Mouse (Mus musculus) embryo, embryonic 10.5 days (tissue): ENCODE data around the gene Mtcl1.

ENCODE experiments used
- DNase-seq: peaks from one replicate; pipeline ENCODE4 v3.0.0-alpha.2; 2015; ENCODE audit warnings: low spot score

Gene Mtcl1

GRCm38 (mm10) chr17:66407833-66408232, 41.7 kb downstream of the Mtcl1 start:
- DNase-seq = no peak

- DNase-seq = no peak
These were observed 43.9 kb downstream of the Mtcl1 start for GRCm38 (mm10) chr17:66405601-66406000.

GRCm38 (mm10) chr17:66404883-66405590, 44.5 kb downstream of the Mtcl1 start:
- peak; percentile 71 for DNase-seq

GRCm38 (mm10) chr17:66402791-66403470, 46.6 kb downstream of the Mtcl1 start:
- DNase-seq = peak; percentile 53

GRCm38 (mm10) chr17:66401596-66402265, 47.8 kb downstream of the Mtcl1 start:
- DNase-seq = peak; percentile 24

DNA sequence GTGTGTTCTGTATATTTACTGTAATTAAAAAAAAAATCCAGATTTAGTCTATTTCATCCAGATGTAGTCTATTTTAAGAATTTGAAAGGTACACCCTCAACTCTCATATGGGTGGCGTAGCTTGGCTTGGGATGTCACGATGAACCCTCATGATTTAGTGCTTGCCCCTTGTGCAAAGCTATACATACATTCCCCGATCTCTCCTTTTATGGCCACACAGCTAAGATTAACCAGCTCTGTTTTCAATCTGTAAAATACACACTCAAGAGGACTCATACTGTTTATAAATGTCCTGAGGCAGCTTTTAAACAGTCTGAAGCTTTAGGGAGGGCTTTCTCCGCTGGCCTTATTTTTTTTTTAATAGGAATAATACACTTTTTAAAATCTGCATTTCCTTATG, 49.8 kb downstream of the Mtcl1 start:
- DNase-seq = no peak

DNA sequence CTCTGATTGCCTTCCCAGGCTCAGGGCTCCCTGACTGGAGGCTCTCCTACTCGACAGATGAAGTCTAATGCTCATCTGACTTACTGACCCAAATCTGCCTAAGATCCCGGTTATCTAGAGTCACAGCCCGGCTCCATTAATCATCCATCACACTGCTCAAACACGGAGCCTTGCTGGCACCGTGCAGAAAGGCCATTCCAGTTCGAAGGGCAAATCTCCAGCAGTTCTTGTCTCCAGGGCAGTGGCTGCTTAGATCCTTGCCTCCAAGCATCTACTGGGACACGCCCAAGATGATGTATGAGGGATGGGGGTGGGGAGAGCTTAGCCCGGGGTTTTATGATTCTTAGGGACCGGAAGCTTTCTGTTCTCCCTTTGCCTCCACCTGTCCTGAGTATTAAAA, 55.0 kb downstream of the Mtcl1 start:
- no peak for DNase-seq

DNA sequence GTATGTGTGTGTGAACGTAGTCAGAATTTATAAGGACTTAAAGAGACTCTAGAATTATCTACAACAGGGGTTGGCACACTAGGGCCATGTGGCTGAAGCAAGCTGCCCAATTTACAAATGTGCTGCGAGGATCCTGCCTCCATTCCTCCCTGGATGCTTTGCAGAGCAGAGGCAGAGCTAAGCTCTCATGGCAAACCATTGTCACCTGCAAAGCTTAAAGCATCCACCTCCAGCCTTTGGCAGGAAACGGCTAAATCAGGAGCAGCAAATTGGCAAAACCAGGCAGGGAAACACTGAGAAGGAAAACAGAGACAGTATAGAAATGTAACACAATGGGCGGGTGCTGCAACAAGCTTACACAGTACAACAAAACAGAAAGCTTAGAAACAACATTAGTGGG, 61.2 kb downstream of the Mtcl1 start:
- no peak for DNase-seq

DNA sequence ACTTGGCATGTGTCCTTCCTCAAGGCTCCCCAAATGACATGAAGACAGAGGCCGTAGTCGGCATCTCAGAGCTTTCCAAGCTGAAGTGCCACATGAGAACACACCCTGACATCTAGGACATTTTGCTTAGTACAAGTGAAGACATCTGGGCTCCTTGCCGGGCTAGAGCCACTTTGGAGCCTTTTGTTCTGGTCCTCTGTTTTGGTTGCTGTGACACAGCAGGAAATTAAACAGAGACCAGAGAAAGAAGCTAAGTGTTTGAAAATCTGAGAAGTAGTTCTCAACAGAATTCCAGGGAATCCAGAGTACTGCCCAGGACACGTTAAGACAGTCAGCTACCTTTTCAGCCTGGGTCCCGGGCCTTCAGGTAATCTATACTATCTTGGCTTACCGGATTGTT, 68.2 kb downstream of the Mtcl1 start:
- DNase-seq = no peak

- DNase-seq = no peak
These were observed 69.4 kb downstream of the Mtcl1 start for GRCm38 (mm10) chr17:66379900-66380857.

DNA sequence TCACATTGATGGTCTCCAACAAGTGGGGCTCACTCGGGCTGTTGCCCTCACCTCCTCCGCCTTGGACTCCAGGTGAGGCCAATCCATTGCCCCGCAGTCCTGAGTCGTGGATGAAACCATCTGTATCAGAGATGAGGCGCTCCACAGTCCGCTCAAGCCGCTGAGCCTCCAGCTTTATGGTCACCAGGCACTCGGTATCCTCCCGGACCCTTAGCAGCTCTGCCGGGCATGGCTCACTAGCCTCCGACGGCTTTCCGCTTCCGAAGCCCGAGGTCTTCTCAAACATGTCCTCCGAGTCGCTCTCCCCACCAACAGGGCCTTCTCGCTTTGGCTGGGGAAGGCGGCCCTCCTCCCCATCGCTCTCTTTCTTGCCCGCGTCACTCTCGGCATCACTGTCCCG, 70.2 kb downstream of the Mtcl1 start:
- DNase-seq = no peak

GRCm38 (mm10) chr17:66378127-66378526, 71.4 kb downstream of the Mtcl1 start:
- DNase-seq = no peak

GRCm38 (mm10) chr17:66374633-66375272, 74.8 kb downstream of the Mtcl1 start:
- peak; percentile 22 for DNase-seq

DNA sequence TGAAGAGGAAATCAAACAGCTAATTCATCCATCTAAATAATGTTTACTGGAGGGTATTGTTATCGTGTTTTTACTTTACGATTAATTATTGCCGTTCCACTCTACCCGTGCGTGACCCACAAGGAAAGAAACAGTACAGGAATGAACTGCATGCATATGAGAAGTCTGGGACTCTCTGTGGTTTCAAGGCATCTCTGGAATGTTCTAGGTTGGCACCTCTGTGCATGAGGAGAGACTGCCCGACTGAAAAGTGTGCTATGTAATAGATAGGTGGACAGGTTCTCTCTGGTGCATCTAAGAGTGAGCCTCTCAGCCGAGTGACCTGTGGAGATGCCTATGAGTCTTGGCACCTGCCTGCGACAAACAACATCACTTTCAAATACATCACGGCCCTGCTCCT, 78.7 kb downstream of the Mtcl1 start:
- DNase-seq = no peak

- no peak for DNase-seq
These were observed 79.8 kb downstream of the Mtcl1 start for GRCm38 (mm10) chr17:66369777-66370176.

- DNase-seq = no peak
These were observed 81.4 kb downstream of the Mtcl1 start for GRCm38 (mm10) chr17:66368127-66368526.

GRCm38 (mm10) chr17:66365664-66366063, 83.9 kb downstream of the Mtcl1 start:
- no peak for DNase-seq

GRCm38 (mm10) chr17:66365293-66365642, 84.3 kb downstream of the Mtcl1 start:
- DNase-seq = no peak

DNA sequence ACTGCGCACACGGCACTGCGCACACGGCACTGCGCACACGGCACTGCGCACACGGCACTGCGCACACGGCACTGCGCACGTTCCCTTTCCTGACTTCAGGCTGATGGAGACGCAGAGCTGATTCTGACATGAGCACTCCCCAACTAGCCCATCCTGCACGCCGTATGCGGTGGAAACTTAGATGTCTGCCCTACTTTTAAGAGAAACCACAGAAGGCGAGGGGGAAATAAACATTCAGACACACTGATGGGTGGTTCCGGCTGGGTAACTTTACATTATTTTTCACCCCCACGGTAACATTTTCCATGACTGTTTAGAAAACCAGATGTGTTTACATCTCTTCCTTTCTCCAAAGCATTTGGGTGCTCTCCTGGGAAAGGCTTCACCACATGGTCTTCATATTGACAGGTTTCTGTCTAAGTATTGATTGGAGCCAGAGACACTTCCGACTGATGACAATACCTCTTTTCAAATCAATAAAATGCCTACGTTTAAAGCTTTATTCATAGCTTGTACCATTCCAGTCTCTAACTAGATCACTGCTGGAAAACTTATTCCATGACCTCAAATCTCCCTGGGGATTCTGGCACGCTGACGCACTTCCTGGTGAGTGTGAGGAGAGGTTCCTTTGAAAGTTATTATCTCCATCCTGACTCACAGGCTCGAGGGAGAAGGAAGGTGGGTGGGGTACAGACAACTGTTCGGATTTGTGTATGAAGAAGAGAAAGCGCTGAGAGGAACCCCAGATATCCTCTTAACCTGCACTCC, 84.8 kb downstream of the Mtcl1 start:
- DNase-seq = no peak

DNA sequence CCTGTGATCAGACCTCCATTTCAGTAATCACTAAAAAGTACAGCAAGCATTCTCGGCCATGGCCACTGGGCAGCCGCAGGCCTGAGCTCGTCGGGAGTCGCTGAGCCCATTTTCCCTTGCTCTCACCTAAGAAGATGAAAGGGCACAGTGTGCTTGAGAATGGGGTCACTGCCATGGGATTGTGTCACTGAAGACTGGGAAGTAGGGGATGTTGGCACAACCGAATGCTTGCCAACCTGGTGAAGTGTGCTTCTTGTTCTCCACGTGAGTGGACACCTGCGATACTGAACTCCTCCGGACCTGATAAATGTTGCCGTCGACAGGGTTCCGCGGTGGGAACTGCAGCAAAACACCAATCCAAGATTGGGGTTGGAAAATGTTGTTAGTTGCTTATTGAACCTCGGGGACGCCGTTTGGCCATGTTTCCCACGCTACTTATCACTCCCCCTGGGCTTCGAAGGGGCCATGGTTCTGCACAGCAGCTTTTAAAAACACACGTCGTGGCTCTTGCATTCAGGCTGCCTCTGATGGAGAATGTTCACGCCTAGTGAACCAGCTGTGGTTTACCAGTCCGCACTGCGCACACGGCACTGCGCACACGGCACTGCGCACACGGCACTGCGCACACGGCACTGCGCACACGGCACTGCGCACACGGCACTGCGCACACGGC, 85.6 kb downstream of the Mtcl1 start:
- no peak for DNase-seq
